Mouse (Mus musculus): ENCODE results near the gene Gm14393.
"Not testable (repeated sequence)": the region's sequence is repeated elsewhere in the genome, so short reads cannot be mapped to it uniquely, and the experiment has no call there.

Gm14393 gene

GRCm38 (mm10) chr2:175067681-175068261 lies at the start of gene Gm14393:
TSS of gene Gm14393 (minus strand) at chr2:175067781.
- DNase-seq: not testable (repeated sequence)

GRCm38 (mm10) chr2:175044268-175044667 lies 23.3 kb downstream of the Gm14393 start:
- DNase-seq: not testable (repeated sequence)
